Mouse (Mus musculus): Measurements from ENCODE around the gene Nxf1.

GRCm38 (mm10) chr19:8713997-8714652 is 42.7 kb upstream of the Nxf1 start:
- TF ChIP-seq POLR2A (IDR thresholded peaks at IDR 0.05; ENCODE audit: low read depth, low read length) (no peak; the same call in 1 of the 2 replicates), EP300 (IDR thresholded peaks at IDR 0.05; ENCODE audit: low read length) (no peak), GABPA (IDR thresholded peaks at IDR 0.05; ENCODE audit: insufficient replicate concordance, low read depth, low read length) (no peak), MEF2A (IDR thresholded peaks at IDR 0.05; ENCODE audit: borderline replicate concordance, low read depth, low read length) (no peak)

Measured in CH12.LX (cell line).